Mouse (Mus musculus) thymus, adult 2 months (tissue): ENCODE results near the gene Psmc4. TPM values are rescaled to one million over a fixed set of nuclear protein-coding genes. Genes with fewer than 3 reads are reported as not detected.

ENCODE experiments used
- DNase-seq: peaks from one replicate; pipeline ENCODE4 v3.0.0; 2021
- H3K27ac ChIP-seq: fragments of 200-500 bp; 2 replicates; pipeline ENCODE4 v1.5.1; 2012; ENCODE audit warnings: low read length, control low read depth; ENCODE audit not compliant: control insufficient read depth, insufficient read depth
- H3K27me3 ChIP-seq: fragments of 200-500 bp; 2 replicates; pipeline ENCODE4 v1.6.1; 2012; ENCODE audit warnings: mild to moderate bottlenecking, low read length, moderate library complexity, mixed read lengths; ENCODE audit not compliant: control insufficient read depth, insufficient read depth
- H3K36me3 ChIP-seq: fragments of 200-500 bp; 2 replicates; pipeline ENCODE4 v1.6.1; 2012; ENCODE audit warnings: mild to moderate bottlenecking, low read length, moderate library complexity; ENCODE audit not compliant: control insufficient read depth, insufficient read depth
- H3K4me1 ChIP-seq: fragments of 200-500 bp; replicated peaks from 2 replicates; pipeline ENCODE4 v1.6.1; 2012; ENCODE audit warnings: low read length; ENCODE audit not compliant: control insufficient read depth, insufficient read depth
- H3K4me3 ChIP-seq: fragments of 200-500 bp; 2 replicates; pipeline ENCODE4 v1.5.1; 2012; ENCODE audit warnings: mild to moderate bottlenecking, low read length, control low read depth, moderate library complexity; ENCODE audit not compliant: control insufficient read depth, insufficient read depth
- CTCF ChIP-seq: fragments of 200-500 bp; IDR thresholded peaks from 2 replicates; pipeline ENCODE4 v1.5.1; 2012; ENCODE audit warnings: mild to moderate bottlenecking, control low read depth, low read length, moderate library complexity, borderline replicate concordance; ENCODE audit not compliant: control insufficient read depth, poor library complexity, insufficient read depth; ENCODE audit errors: extremely low read depth
- POLR2A ChIP-seq: fragments of 200-500 bp; IDR thresholded peaks from 2 replicates; pipeline ENCODE4 v1.6.1; 2012; ENCODE audit warnings: mild to moderate bottlenecking, low read length, control low read depth, moderate library complexity; ENCODE audit not compliant: control insufficient read depth, poor library complexity, insufficient read depth; ENCODE audit errors: extremely low read depth
- WGBS: fragments of 180-500 bp; shearing (Covaris S2); methylation state at CpG from one replicate; pipeline ENCODE4 v1.1.7; 2018; 5-methylcytosine and 5-hydroxymethylcytosine counted together
- polyA plus RNA-seq: library from polyadenylated mRNA; depleted of rRNA; stranded (reverse); fragments of >200 nt; gene quantifications from 2 replicates; pipeline ENCODE4 v1.2.3, GENCODE M21; 2012

The Psmc4 gene
- polyA plus RNA-seq, 1 experiment = 184 TPM

- Histone ChIP-seq H3K4me1 (no peaks in the 10 kb centered on the region), H3K36me3 (no peaks in the 10 kb centered on the region), H3K27me3 (no peaks in the 10 kb centered on the region), H3K4me3 (no peak overlapping the region), H3K27ac (no peak overlapping the region)
- DNase-seq = no peak
- TF ChIP-seq CTCF (no peak), POLR2A (no peak)
- WGBS = 78% methylated on average over 3 of the region's 3 CpGs
Measured at GRCm38 (mm10) chr7:28068661-28069060, 18.8 kb upstream of the Psmc4 start.

- Histone ChIP-seq H3K36me3 (no peaks in the 10 kb centered on the region), H3K27ac (no peak overlapping the region), H3K27me3 (no peaks in the 10 kb centered on the region), H3K4me1 (no peaks in the 10 kb centered on the region), H3K4me3 (no peak overlapping the region)
- no peak for TF ChIP-seq CTCF
- TF ChIP-seq POLR2A = no peak
- no peak for DNase-seq
- WGBS = 98% methylated on average over 1 of the region's 1 CpGs
Measured at GRCm38 (mm10) chr7:28059972-28060371, 10.1 kb upstream of the Psmc4 start.

DNA sequence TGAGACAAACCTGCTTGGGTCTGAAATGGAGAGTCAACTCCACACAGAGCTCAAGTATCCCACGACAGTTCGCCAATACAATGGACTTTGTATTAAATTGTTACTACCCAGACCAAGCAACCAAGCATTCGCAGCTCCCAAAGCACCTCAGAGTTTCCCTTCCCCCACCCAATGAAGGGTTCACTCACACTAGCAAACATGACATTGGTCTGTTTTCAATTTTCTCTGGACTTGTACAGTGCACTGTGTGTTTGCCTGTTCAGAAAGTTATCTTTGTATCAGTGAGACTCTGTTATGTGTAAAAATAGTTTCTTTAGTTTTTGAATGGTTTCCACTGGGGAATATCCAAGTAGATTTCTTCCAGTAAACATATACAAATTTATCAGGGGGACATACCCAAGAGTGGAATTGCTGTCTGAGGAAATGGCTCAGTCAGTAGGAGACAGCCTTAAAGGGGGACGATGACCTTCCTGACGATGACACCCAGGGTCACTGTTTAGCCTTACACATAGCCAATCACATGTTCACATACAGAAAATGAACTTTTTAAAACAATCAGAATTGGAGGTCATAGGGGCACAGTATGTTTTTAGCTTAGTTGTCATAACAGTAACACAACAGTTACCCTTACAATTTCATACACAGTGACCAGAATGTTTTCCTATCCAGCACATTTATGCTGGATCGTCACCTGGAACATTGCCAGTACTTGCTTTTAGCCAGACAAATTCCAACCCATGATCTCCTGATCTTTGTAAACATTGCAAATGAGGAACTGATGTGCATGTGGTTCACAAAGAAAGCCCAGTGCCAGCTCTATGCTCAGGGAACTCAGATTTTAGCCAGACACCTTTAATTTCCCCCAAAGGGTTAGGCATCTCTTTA, 3.4 kb upstream of the Psmc4 start:
- TF ChIP-seq POLR2A (no peak), CTCF (no peak)
- H3K4me3 ChIP-seq = no peak overlapping the region
- peaks cover 2% of the 10 kb centered on the region for H3K36me3 ChIP-seq
- H3K4me1 ChIP-seq = peaks cover 10% of the 10 kb centered on the region
- no peak overlapping the region for H3K27ac ChIP-seq
- DNase-seq = no peak
- 89% methylated on average over 6 of the region's 6 CpGs for WGBS
- H3K27me3 ChIP-seq = no peaks in the 10 kb centered on the region

DNA sequence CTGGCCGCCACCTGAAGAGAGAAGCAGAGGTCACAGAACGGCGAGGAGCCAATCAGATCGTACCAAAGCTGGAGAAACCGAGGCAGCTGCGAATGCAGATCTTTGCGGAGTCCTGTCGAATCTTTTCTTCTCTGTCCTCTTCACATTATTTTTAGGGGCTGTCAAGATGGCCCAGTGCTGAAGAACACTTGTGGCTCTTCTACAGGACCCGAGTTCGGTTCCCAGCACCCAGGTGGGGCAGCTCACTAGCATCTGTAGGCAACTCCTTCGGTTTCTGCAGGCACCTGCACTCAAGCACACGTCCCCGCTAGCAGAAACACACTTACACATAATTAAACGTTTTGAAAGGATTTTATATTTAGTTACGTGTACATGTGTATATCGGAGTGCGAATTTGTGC, 683 bp upstream of the Psmc4 start:
- H3K27ac ChIP-seq = no peak overlapping the region
- no peak overlapping the region for H3K4me3 ChIP-seq
- 67% methylated on average over 17 of the region's 17 CpGs for WGBS
- DNase-seq = peak; percentile 19
- TF ChIP-seq CTCF (no peak), POLR2A (no peak)
- peaks cover 10% of the 10 kb centered on the region for H3K4me1 ChIP-seq
- H3K27me3 ChIP-seq = no peaks in the 10 kb centered on the region
- H3K36me3 ChIP-seq = peaks cover 26% of the 10 kb centered on the region

GRCm38 (mm10) chr7:28044524-28044923, 5.4 kb downstream of the Psmc4 start:
- TF ChIP-seq CTCF = no peak
- H3K27ac ChIP-seq = no peak overlapping the region
- H3K4me1 ChIP-seq = peaks cover 7% of the 10 kb centered on the region
- peaks cover 60% of the 10 kb centered on the region for H3K36me3 ChIP-seq
- WGBS = 97% methylated on average over 4 of the region's 4 CpGs
- no peaks in the 10 kb centered on the region for H3K27me3 ChIP-seq
- H3K4me3 ChIP-seq = no peak overlapping the region
- DNase-seq = no peak

DNA sequence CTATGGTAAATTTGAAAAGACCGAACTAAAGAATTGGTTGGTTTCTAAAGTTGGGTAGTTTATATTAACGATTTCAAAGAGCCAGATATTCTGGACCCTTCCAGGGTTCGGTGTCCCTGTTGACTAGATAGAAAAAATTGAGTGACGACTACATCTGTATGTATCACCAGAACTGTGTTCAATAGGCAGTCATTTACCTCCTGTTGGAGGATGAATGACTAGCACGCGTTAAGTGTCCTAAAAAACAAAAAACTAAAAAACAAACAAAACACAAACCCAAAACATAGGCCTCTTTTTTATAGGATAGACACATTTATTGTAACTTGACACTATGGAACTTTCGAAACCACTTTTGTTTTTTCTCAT, 35.5 kb downstream of the Psmc4 start:
- DNase-seq = no peak
- WGBS = 26% methylated on average over 7 of the region's 7 CpGs
- no peak for TF ChIP-seq POLR2A
- no peak for TF ChIP-seq CTCF

GRCm38 (mm10) chr7:28013549-28014444, 36.1 kb downstream of the Psmc4 start, which contains the start of gene Zfp850:
Gene Zfp850 (minus strand): TSS chr7:28014115.
- TF ChIP-seq POLR2A (peak; percentile 58; the same call in 1 of the 2 replicates), CTCF (0 out of 2 replicates have a peak, but pooled peaks have one; percentile 37)
- 2% methylated on average over 47 of the region's 47 CpGs for WGBS
- DNase-seq = peak; percentile 82
- H3K36me3 ChIP-seq = no peaks in the 10 kb centered on the region; the same call in 1 of the 2 replicates
- H3K4me1 ChIP-seq = peaks cover 3% of the 10 kb centered on the region
- H3K27ac ChIP-seq = peak within 1 kb of the TSS; percentile 55
- H3K27me3 ChIP-seq = no peaks in the 10 kb centered on the region
- peak within 1 kb of the TSS; percentile 97 for H3K4me3 ChIP-seq

More for the DNA sequence above, 35.5 kb downstream of the Psmc4 start:
- Histone ChIP-seq H3K4me3 (peak overlapping the region; percentile 97), H3K27me3 (no peaks in the 10 kb centered on the region), H3K27ac (no peak overlapping the region), H3K4me1 (peaks cover 3% of the 10 kb centered on the region), H3K36me3 (no peaks in the 10 kb centered on the region; the same call in 1 of the 2 replicates)
